Mouse (Mus musculus): ENCODE data around the gene Ppef1.
A peak's percentile ranks its signal among the peaks of the same experiment; 100 is the strongest.

The Ppef1 gene

DNA sequence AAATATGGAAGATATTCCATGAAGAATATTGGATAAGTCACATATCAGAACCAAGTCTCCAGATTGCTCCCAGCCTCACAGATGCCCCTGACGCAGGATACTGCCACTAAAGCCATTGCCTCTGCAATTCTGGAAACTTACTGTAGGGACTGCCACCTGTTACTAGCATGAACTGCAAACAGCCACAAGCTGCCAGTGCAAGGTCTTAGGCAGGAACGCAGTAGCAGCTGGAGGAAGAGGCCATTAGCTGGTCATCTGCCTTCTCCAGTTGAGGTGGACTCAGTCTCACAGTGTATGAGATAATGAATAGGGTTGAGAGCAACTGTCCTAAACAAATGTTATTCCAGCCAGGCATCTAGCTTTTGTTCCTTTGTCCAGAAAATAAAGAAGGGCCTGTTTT, 137.5 kb downstream of the Ppef1 start:
- no peak for DNase-seq (ENCODE audit: low spot score in 2 of 2)

DNA sequence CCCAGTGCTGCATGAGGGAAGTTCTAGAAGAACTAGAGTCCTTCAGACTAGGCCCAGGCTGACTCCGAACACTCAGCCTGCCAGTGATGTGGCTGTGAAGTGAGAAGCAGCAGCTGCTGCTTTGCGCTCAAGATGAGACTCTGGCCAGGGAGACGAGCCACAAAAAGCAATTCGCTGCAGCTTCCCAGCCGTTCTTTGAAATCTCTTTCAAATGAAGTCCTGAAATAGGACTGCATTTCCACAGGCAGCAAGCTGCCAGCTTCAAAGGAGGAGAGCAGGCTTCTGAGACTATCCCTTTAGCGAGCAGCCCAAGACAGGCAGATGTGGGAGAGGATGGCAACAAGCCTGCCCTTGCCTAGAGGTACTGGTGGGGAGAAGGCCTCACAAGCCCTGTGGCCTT, 142.6 kb downstream of the Ppef1 start:
- DNase-seq (ENCODE audit: low spot score in 2 of 2), result no peak

DNA sequence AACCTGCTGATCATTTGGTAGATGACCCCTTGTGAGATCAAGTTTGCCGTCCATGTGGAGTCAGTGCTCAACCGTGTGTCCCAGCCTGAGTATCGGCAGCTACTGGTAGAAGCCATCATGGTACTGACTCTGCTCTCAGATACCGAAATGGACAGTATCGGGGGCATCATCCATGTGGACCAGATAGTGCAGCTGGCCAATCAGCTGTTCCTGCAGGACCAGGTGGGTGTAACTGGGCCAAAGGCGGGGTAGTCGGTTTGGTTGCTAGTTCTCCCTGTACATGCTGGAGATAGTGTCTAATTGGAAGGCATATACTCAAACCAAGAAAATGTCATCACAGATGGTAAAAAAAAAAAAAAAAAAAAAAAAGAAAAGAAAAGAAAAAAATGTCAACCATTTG, 145.4 kb downstream of the Ppef1 start:
- DNase-seq (ENCODE audit: low spot score in 2 of 2), result no peak

DNA sequence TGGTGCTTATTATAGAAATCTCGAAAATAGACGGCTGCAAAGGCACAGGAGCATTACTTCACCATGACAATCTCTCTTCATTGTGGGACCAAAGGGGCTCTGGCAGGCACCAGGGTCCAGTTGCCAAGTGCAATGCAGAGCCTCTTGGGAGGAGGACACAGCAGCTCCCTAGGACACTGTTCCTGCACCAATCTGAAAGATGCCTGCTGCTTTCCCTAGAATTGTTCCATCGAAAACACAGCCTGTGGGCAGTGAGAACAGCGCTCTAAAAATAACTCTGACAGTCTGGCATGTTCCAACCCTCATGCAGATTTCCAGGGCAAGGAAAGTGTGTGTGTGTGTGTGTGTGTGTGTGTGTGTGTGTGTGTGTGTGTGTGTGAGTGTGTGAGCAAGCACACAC, 147.0 kb downstream of the Ppef1 start:
- DNase-seq (ENCODE audit: low spot score in 2 of 2), result peak in 1 of 2 experiments; percentile 28

DNA sequence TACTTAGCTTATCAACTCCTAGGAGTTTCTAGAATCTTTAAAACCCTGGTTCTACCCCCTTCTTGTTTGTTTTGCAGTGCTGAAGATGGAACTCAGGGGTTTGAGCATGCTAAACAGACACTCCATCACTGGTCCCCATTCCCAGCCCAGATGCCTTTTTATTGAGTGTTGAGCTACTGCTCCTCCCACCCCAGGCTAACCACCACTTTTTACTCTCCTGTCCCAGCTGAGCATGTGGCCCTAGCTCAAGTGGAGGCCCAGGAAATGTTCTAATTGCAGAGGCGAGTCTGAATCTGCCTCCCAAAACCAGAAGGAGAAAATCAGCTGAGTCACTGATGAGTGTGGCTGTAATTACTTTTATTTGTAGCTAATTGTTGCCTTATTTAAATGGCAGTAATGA, 150.5 kb downstream of the Ppef1 start:
- DNase-seq (ENCODE audit: low spot score in 2 of 2), result no peak

DNA sequence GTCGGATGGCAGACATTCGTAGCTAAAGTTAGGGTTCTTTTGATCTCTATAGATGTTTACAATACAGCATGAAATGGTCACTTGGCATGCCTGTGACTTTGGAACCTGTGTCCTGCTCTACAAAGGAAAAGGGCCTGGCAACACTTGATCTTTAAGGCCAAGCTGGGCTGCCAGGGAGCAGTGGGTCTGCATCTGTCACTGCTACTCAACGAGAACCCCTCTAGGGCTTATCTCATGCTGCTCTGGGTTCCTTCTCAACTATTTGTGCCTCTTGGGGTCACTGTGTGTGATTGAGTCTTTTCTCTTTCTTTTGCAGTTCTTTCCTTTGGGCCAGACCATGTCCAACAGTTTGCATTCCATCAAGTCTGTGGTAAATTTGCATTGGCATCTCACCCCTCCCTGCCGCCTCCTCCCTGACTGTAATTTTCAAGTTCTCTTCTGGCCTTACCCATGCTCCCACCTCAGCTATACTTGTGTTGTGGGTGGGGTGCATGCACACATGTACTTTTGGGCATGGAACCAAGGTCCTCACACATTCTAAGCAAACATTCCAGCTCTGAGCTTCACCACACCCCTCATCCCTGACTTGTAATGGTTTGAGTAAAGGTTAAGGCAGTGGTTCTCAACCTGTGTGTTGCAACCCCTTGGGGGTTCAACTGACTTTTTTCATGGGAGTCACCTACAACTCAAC, 151.3 kb downstream of the Ppef1 start:
- no peak for DNase-seq (ENCODE audit: low spot score in 2 of 2)

DNA sequence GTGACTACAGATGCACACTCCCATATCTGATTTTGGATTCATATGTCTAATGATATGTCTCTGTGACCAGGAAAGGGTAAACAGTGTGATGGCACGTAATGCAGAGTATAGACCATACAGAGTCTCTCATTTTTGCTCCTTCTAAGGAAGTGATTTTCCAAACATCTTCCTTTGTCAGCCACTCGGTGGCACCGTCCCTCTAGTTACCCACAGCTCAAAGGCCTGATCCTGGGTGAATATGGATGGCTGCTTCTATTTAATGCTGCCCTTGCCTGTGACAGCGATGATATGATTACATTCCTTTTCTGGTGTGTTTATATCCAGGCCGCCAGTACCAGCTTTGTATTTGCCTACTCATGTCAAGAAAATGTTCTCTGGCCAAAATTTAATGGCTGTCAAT, 152.0 kb downstream of the Ppef1 start:
- no peak for DNase-seq (ENCODE audit: low spot score in 2 of 2)
